Mouse (Mus musculus): ENCODE measurements around the gene Aff2.

Aff2 gene

GRCm38 (mm10) chrX:69360238-69361054 lies at the start of gene Aff2:
Gene Aff2 (plus strand): TSS chrX:69360294.
- DNase-seq: no peak

- DNase-seq: no peak
Observed at GRCm38 (mm10) chrX:69337296-69337695, 22.8 kb upstream of the Aff2 start.

GRCm38 (mm10) chrX:69355621-69356020 lies 4.5 kb upstream of the Aff2 start:
- DNase-seq: no peak

GRCm38 (mm10) chrX:69359360-69359759 lies 734 bp upstream of the Aff2 start:
- DNase-seq: no peak

- no peak for DNase-seq
Observed at GRCm38 (mm10) chrX:69359885-69360237, 233 bp upstream of the Aff2 start.

- DNase-seq: no peak
Observed at GRCm38 (mm10) chrX:69361055-69361558, 1.0 kb downstream of the Aff2 start.

- DNase-seq: no peak
Observed at GRCm38 (mm10) chrX:69364198-69364597, 4.1 kb downstream of the Aff2 start.

GRCm38 (mm10) chrX:69373341-69373740 lies 13.2 kb downstream of the Aff2 start:
- no peak for DNase-seq

- no peak for DNase-seq
Observed at GRCm38 (mm10) chrX:69389738-69390137, 29.6 kb downstream of the Aff2 start.

GRCm38 (mm10) chrX:69415043-69415442 lies 54.9 kb downstream of the Aff2 start:
- no peak for DNase-seq

- no peak for DNase-seq
Observed at GRCm38 (mm10) chrX:69438422-69438821, 78.3 kb downstream of the Aff2 start.

- no peak for DNase-seq
Observed at GRCm38 (mm10) chrX:69441937-69442336, 81.8 kb downstream of the Aff2 start.

- DNase-seq: no peak
Observed at GRCm38 (mm10) chrX:69460896-69461295, 100.8 kb downstream of the Aff2 start.

GRCm38 (mm10) chrX:69502061-69502460 lies 142.0 kb downstream of the Aff2 start:
- DNase-seq: no peak

- no peak for DNase-seq
Observed at GRCm38 (mm10) chrX:69518040-69518575, 158.0 kb downstream of the Aff2 start.

GRCm38 (mm10) chrX:69540811-69541210 lies 180.7 kb downstream of the Aff2 start:
- no peak for DNase-seq

- no peak for DNase-seq
Observed at GRCm38 (mm10) chrX:69579903-69580459, 219.9 kb downstream of the Aff2 start.

- no peak for DNase-seq
Observed at GRCm38 (mm10) chrX:69608793-69609192, 248.7 kb downstream of the Aff2 start.

- DNase-seq: no peak
Observed at GRCm38 (mm10) chrX:69663038-69663437, 302.9 kb downstream of the Aff2 start.

GRCm38 (mm10) chrX:69666145-69666677 lies 306.1 kb downstream of the Aff2 start:
- DNase-seq: no peak

GRCm38 (mm10) chrX:69675691-69676090 lies 315.6 kb downstream of the Aff2 start:
- DNase-seq: no peak

- DNase-seq: no peak
Observed at GRCm38 (mm10) chrX:69698840-69699239, 338.7 kb downstream of the Aff2 start.

- no peak for DNase-seq
Observed at GRCm38 (mm10) chrX:69738972-69739371, 378.9 kb downstream of the Aff2 start.

Measured in thymus, postnatal 25 days (tissue).